Mouse (Mus musculus): ENCODE results near the gene Ptprg.
"Not testable (repeated sequence)": the region's sequence is repeated elsewhere in the genome, so short reads cannot be mapped to it uniquely, and the experiment has no call there.

The Ptprg gene

GRCm38 (mm10) chr14:12041566-12041965 is 488.2 kb downstream of the Ptprg start:
- in situ Hi-C loops (cut with MboI, MseI), result no loop called here

GRCm38 (mm10) chr14:12046226-12046882 is 493.0 kb downstream of the Ptprg start:
- in situ Hi-C loops (cut with MboI, MseI), result no loop called here

GRCm38 (mm10) chr14:12047637-12048036 is 494.3 kb downstream of the Ptprg start:
- in situ Hi-C loops (cut with MboI, MseI), result no loop called here

- in situ Hi-C loops (cut with MboI, MseI), result no loop called here
These were observed 503.7 kb downstream of the Ptprg start for GRCm38 (mm10) chr14:12056912-12057524.

- in situ Hi-C loops (cut with MboI, MseI), result no loop called here
These were observed 504.5 kb downstream of the Ptprg start for GRCm38 (mm10) chr14:12057856-12058255.

- in situ Hi-C loops (cut with MboI, MseI), result no loop called here
These were observed 505.8 kb downstream of the Ptprg start for GRCm38 (mm10) chr14:12059149-12059548.

GRCm38 (mm10) chr14:12061313-12061712 is 508.0 kb downstream of the Ptprg start:
- in situ Hi-C loops (cut with MboI, MseI), result not testable (repeated sequence)

GRCm38 (mm10) chr14:12062628-12063360 is 509.5 kb downstream of the Ptprg start:
- in situ Hi-C loops (cut with MboI, MseI), result no loop called here

GRCm38 (mm10) chr14:12065001-12065400 is 511.7 kb downstream of the Ptprg start:
- in situ Hi-C loops (cut with MboI, MseI), result no loop called here

- in situ Hi-C loops (cut with MboI, MseI), result no loop called here
These were observed 512.4 kb downstream of the Ptprg start for GRCm38 (mm10) chr14:12065736-12066135.

- in situ Hi-C loops (cut with MboI, MseI), result no loop called here
These were observed 516.4 kb downstream of the Ptprg start for GRCm38 (mm10) chr14:12069707-12070106.

- in situ Hi-C loops (cut with MboI, MseI), result no loop called here
These were observed 517.0 kb downstream of the Ptprg start for GRCm38 (mm10) chr14:12070361-12070760.

- in situ Hi-C loops (cut with MboI, MseI), result no loop called here
These were observed 517.6 kb downstream of the Ptprg start for GRCm38 (mm10) chr14:12070856-12071465.

- in situ Hi-C loops (cut with MboI, MseI), result no loop called here
These were observed 518.9 kb downstream of the Ptprg start for GRCm38 (mm10) chr14:12072026-12072861.

- in situ Hi-C loops (cut with MboI, MseI), result no loop called here
These were observed 520.2 kb downstream of the Ptprg start for GRCm38 (mm10) chr14:12073408-12074107.

GRCm38 (mm10) chr14:12077193-12077592 is 523.9 kb downstream of the Ptprg start:
- in situ Hi-C loops (cut with MboI, MseI), result no loop called here

- in situ Hi-C loops (cut with MboI, MseI), result no loop called here
These were observed 525.9 kb downstream of the Ptprg start for GRCm38 (mm10) chr14:12079250-12079649.

GRCm38 (mm10) chr14:12079833-12080401 is 526.6 kb downstream of the Ptprg start:
- in situ Hi-C loops (cut with MboI, MseI), result loop anchor here (10.0 kb wide), 1 partner anchor 705 kb away; no protein-coding TSS in a partner anchor

GRCm38 (mm10) chr14:12082131-12082921 is 529.0 kb downstream of the Ptprg start:
- in situ Hi-C loops (cut with MboI, MseI), result loop anchor here (10.0 kb wide), 1 partner anchor 708 kb away; no protein-coding TSS in a partner anchor
